Mouse (Mus musculus) liver, postnatal 0 days (tissue): ENCODE data around the gene Ddrgk1.

Source experiments
- CTCF ChIP-seq: sonication (generic); IDR thresholded peaks from 2 replicates; pipeline ENCODE4 v1.5.1; 2016; ENCODE audit warnings: antibody characterized with exemption, low read depth
- EP300 ChIP-seq: IDR thresholded peaks from 2 replicates; pipeline ENCODE4 v1.6.1; 2016; ENCODE audit warnings: antibody characterized with exemption, low read depth, mild to moderate bottlenecking

GRCm38 (mm10) chr2:130681531-130681930, 17.1 kb upstream of the Ddrgk1 start:
- TF ChIP-seq CTCF (no peak), EP300 (no peak)
